8 mouse cellular contexts compared by ENCODE assay signal in the genomic region with DNA sequence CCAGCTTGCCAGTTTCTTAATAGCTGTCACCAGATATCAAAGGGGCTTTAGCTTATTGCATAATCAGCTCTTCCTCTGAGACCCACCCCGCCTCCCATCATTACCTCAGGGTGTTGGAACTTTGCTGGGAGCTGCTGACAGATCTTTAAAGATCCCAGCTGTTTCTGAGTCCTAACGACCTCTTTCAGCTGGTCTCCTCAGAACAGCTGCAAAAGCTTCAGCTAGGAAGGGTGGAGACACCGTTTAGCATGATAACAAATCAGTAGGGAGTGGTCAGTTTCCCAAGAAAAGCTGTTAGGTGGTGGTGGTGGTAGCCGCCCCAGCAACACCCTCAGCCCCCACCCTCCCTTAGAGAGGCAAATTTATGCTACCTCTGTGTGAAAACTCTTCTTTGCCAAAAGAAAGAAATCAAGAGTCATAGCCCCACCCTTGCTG.
A peak's percentile ranks its signal among the peaks of the same experiment; 100 is the strongest.
DNase-seq lines count a peak whose midpoint lies in the region; ATAC-seq and TF ChIP-seq lines count a peak whose summit lies in the region.

No protein-coding gene starts in this region.

- no peaks in the 10 kb centered on the region for H3K9me3 ChIP-seq in heart, embryonic 13.5 days

- peaks cover 12% of the 10 kb centered on the region for H3K4me1 ChIP-seq in heart, embryonic 13.5 days
- no peaks in the 10 kb centered on the region for H3K4me1 ChIP-seq in lung, adult 2 months (ENCODE audit: control insufficient read depth, insufficient read depth, low read length)

- TF ChIP-seq CTCF in C2C12 (IDR thresholded peaks at IDR 0.05; ENCODE audit: control insufficient read depth, insufficient read depth, insufficient read length) = no peak
- no peak for TF ChIP-seq CTCF in lung, adult 2 months (IDR thresholded peaks at IDR 0.05; ENCODE audit: insufficient read depth, low read length)

- no peak overlapping the region for H3K9ac ChIP-seq in heart, embryonic 13.5 days

- H3K4me3 ChIP-seq in C2C12 (ENCODE audit: insufficient read depth, poor library complexity, severe bottlenecking) = no peak overlapping the region
- H3K4me3 ChIP-seq in heart, embryonic 13.5 days = no peak overlapping the region
- no peak overlapping the region for H3K4me3 ChIP-seq in lung, adult 2 months (replicated peaks; ENCODE audit: extremely low read depth, low read depth, low read length)

- WGBS in heart, embryonic 13.5 days = under 1% methylated on average over 4 of the region's 4 CpGs
- WGBS in lung, adult 2 months = 11% methylated on average over 4 of the region's 4 CpGs

- H3K79me3 ChIP-seq in C2C12 (ENCODE audit: low read depth) = no peaks in the 10 kb centered on the region

- no peaks in the 10 kb centered on the region for H3K36me3 ChIP-seq in C2C12 (ENCODE audit: control insufficient read depth, insufficient read depth)
- H3K36me3 ChIP-seq in heart, embryonic 13.5 days = no peaks in the 10 kb centered on the region

- H3ac ChIP-seq in C2C12 (ENCODE audit: control insufficient read depth, insufficient read length, low read depth) = no peak overlapping the region

- peak overlapping the region; percentile 40 for H3K4me2 ChIP-seq in heart, embryonic 13.5 days

- peak; percentile 96 for DNase-seq in ZHBTc4 (ENCODE audit: low read depth, low spot score)
- DNase-seq in lung, adult 2 months = peak; percentile 4
- DNase-seq in urinary bladder, postnatal 4 days (ENCODE audit: low spot score in 2 of 2) = peak; percentile 38 to 62
- DNase-seq in left cerebral cortex, adult 8-10 months (ENCODE audit: low spot score in 2 of 2) = no peak
- DNase-seq in frontal cortex, postnatal 10 days (ENCODE audit: low spot score in 2 of 2) = no peak
- no peak for DNase-seq in thymus, postnatal 0 days (ENCODE audit: low spot score)

- no peaks in the 10 kb centered on the region for H3K79me2 ChIP-seq in C2C12 (ENCODE audit: control insufficient read depth, insufficient read depth)

- no peak for TF ChIP-seq POLR2A in lung, adult 2 months (IDR thresholded peaks at IDR 0.05; ENCODE audit: borderline replicate concordance, extremely low read depth, low read depth, low read length)

- ATAC-seq in heart, embryonic 13.5 days (ENCODE audit: extremely low read depth, insufficient number of reproducible peaks, low FRiP score, low TSS enrichment) = peak; percentile 71

- H3K27ac ChIP-seq in heart, embryonic 13.5 days (replicated peaks) = no peak overlapping the region

- H3K27me3 ChIP-seq in C2C12 (ENCODE audit: control insufficient read depth, insufficient read depth, insufficient read length) = no peaks in the 10 kb centered on the region
- H3K27me3 ChIP-seq in heart, embryonic 13.5 days (replicated peaks) = no peaks in the 10 kb centered on the region

TF ChIP-seq in C2C12, 6 proteins besides CTCF, POLR2A, EP300 and RAD21:
- TF ChIP-seq MYOD1 (IDR thresholded peaks at IDR 0.05; ENCODE audit: control insufficient read depth, insufficient read length, low read depth) (peak; percentile 96), CEBPB (IDR thresholded peaks at IDR 0.05; ENCODE audit: low read depth) (peak; percentile 79), MYOG (IDR thresholded peaks at IDR 0.05; ENCODE audit: control insufficient read depth, extremely low read depth, insufficient read length) (no peak), FOSL1 (IDR thresholded peaks at IDR 0.05; ENCODE audit: insufficient read depth, low read length, poor library complexity, severe bottlenecking) (no peak), USF1 (IDR thresholded peaks at IDR 0.05; ENCODE audit: low read depth) (no peak), MAX (IDR thresholded peaks at IDR 0.05) (no peak)

Comparison
In these comparisons a context has a peak if more than half of its experiments do, and no peak if none do; other contexts are left out.
1. DNase-seq: peak in ZHBTc4 (single experiment), lung, adult 2 months (single experiment) and urinary bladder, postnatal 4 days (2 of 2); none in left cerebral cortex, adult 8-10 months (0 of 2), frontal cortex, postnatal 10 days (0 of 2) and thymus, postnatal 0 days (single experiment).